Mouse (Mus musculus) heart, adult 9 months (tissue): ENCODE measurements around the gene Tll1.
A peak's percentile ranks its signal among the peaks of the same experiment; 100 is the strongest.
"Not testable (repeated sequence)": the region's sequence is repeated elsewhere in the genome, so short reads cannot be mapped to it uniquely, and the experiment has no call there.

Experiments used
- DNase-seq, 2 experiments: peaks; one replicate each; pipeline ENCODE4 v3.0.0; 2022; ENCODE audit warnings: low spot score in 2 of 2

The Tll1 gene

DNA sequence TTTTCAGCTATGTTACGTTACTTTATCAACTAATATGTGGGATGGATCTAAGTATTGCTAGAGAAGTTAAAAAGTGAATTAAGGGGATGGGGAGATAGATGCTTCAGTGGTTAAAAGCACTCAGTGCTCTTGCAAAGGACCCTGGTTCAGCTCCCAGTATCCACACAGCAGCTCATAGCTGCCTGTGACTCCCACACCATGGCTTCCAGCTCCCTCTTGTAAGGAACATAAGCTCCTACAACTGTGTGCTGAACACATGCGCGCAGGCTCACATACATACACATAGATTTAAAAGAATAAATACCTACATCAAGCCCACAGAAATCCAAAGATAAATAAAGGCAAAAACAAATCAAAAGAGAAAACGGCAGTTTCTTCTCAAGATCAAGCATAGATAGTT is 148.5 kb downstream of the Tll1 start:
- no peak for DNase-seq

DNA sequence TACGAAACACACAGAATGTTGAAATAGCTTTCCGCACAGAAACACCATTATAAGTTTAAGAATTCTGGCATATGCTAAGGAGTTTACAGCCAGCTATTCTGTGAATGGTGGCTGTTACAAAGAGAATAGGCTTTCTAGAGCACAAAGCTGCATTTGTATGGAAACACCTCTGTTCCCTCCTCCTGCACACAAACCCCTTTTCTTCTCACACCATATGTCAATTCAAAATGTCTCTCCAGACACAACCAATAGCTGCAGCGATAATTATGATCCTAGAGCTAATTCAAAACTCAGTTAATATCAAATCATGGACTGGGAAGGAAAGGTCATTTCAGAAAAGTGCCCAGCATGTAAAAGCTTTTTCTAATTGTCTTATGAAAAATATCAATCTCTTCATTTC is 157.5 kb downstream of the Tll1 start:
- no peak for DNase-seq

GRCm38 (mm10) chr8:64047963-64048505 is 158.0 kb downstream of the Tll1 start:
- DNase-seq, result no peak

DNA sequence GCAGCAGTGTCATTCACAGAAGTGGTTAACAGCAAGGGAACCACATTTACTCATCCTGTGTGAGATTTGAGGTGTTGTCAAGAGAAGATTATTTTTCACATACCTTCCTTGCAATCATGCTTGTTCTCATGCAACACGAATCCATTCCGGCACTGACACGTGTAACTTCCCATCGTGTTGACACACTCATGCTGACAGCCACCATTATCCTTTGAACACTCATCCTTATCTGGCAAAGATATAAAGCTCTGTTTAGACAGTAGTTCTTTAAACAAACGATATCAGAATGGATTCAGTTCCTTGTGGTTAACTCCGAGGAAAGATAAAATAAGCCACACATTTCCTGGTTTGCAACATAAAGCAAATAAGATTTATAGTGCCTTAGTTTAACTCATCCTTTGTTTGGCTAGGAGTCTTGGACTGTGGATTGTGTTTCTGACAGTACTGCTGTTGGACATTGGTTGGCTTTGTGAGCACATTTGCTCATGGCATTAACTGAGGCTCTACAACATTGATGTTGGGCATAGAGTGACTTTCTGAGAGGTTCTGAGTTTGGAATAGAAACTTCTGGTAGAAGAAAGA is 164.7 kb downstream of the Tll1 start:
- no peak for DNase-seq

- DNase-seq, result peak in 1 of 2 experiments; percentile 4
These were observed 175.2 kb downstream of the Tll1 start for GRCm38 (mm10) chr8:64030672-64031385.

DNA sequence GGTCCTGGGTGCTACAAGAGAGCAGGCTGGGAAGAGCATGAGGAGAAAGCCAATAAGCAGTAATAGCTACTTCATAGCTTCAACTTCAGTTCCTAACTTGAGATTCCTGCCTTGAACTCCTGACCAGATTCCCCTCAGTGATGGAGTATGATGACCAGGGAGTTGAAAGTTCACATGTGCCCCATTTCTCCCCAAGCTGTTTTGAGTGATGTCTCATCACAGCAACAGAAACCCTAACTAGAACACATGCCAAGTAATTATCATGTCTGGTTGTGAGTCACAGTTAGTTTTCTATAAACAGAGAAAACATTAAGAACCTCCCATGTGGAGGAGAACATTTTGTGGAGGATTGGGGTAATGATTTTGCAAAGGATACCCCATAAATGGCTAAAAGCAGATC is 176.0 kb downstream of the Tll1 start:
- no peak for DNase-seq

GRCm38 (mm10) chr8:64029525-64029924 is 176.5 kb downstream of the Tll1 start:
- no peak for DNase-seq

GRCm38 (mm10) chr8:64024359-64024758 is 181.7 kb downstream of the Tll1 start:
- no peak for DNase-seq

DNA sequence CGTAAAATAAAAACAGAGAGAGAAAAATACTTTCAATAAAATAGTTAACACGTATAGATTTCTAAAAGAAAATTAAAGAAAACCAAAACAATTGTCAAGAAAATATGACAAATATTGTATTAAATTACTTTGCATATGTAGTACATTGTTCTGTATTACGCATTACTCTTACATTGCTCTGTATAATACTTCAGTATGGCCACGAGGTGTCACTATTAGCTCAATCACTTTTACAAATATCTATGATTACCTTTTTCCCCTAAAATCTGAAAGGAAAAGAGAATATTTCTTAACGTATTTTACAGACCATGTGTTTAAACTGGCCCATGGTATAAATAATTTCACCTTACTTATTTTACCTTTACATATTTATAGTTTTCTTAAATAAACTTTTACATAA is 182.5 kb downstream of the Tll1 start:
- DNase-seq, result no peak

GRCm38 (mm10) chr8:64023027-64023426 is 183.0 kb downstream of the Tll1 start:
- DNase-seq, result no peak

DNA sequence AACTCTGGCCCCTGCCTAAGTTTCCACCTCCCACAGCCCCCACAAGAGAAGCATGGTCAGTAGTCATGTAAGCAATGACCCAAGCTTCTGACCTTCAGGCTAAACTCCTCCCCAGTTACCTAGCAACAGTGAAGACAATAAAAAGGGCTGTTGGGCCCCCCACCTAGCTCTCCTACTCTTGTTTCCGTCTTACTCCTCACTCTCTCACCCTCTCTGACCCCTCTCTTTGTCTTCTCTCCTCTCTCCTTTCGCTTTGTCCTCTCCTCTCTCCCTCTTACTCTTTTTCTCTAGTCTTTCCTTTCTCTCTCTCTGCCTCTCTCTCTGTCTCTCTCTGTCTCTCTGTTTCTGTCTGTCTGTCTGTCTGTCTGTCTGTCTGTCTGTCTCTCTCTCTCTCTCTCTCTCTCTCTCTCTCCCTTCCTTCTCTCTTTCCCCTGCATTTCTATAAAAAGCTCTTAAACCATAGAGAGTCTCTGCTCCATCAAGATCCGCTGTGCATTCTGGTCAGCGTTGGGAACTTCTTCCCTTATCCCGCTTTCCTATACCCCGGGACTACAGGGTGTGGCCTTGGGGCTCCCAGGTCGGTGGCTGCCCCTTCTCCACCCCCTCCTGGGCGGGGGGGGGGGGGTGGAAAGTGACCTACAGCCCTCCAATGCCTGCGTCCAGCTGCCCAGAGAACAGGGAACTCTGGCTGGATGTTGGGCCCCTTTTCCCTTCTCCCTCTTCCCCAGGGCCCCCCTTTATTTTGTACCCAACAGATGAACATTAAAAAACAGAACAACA is 235.3 kb downstream of the Tll1 start:
- not testable (repeated sequence) for DNase-seq
